Mouse (Mus musculus): Measurements from ENCODE around the gene Rft1. TPM values are rescaled to one million over a fixed set of nuclear protein-coding genes. Genes with fewer than 3 reads are reported as not detected.

Gene Rft1
- polyA plus RNA-seq (2015; fragmentation: Nextera tagmentation; extraction: Ambion mirVana) = 8.0 and 9.9 TPM in 2 replicates

GRCm38 (mm10) chr14:30653943-30654659 lies at the start of gene Rft1:
Rft1 (plus strand) TSS chr14:30654360.
- H3K4me2 ChIP-seq (replicated peaks) = peak within 1 kb of the TSS; percentile 58
- 1% methylated on average over 38 of the region's 38 CpGs for whole genome bisulfite sequencing
- H3K4me1 ChIP-seq = peaks cover 13% of the 10 kb centered on the region
- H3K36me3 ChIP-seq = no peaks in the 10 kb centered on the region
- peak within 1 kb of the TSS; percentile 85 for H3K27ac ChIP-seq (replicated peaks)
- no peaks in the 10 kb centered on the region for H3K9me3 ChIP-seq
- ATAC-seq (replicated peaks) = peak; percentile 92
- peak within 1 kb of the TSS; percentile 86 for H3K4me3 ChIP-seq
- peak within 1 kb of the TSS; percentile 99 for H3K9ac ChIP-seq (replicated peaks)
- no peaks in the 10 kb centered on the region for H3K27me3 ChIP-seq

- Histone ChIP-seq H3K4me3 (no peak overlapping the region), H3K27ac (replicated peaks) (no peak overlapping the region), H3K9ac (replicated peaks) (no peak overlapping the region), H3K9me3 (no peaks in the 10 kb centered on the region), H3K27me3 (no peaks in the 10 kb centered on the region), H3K4me2 (replicated peaks) (no peak overlapping the region), H3K4me1 (no peaks in the 10 kb centered on the region), H3K36me3 (no peaks in the 10 kb centered on the region)
- 86% methylated on average over 5 of the region's 5 CpGs for WGBS
- ATAC-seq (replicated peaks) = no peak
These were observed 47.3 kb upstream of the Rft1 start for GRCm38 (mm10) chr14:30606817-30607216.

GRCm38 (mm10) chr14:30607696-30608095 lies 46.5 kb upstream of the Rft1 start:
- Histone ChIP-seq H3K4me1 (no peaks in the 10 kb centered on the region), H3K9me3 (no peaks in the 10 kb centered on the region), H3K9ac (replicated peaks) (no peak overlapping the region), H3K4me3 (no peak overlapping the region), H3K27me3 (no peaks in the 10 kb centered on the region), H3K36me3 (no peaks in the 10 kb centered on the region), H3K27ac (replicated peaks) (no peak overlapping the region), H3K4me2 (replicated peaks) (no peak overlapping the region)
- WGBS = 83% methylated on average over 4 of the region's 4 CpGs
- ATAC-seq (replicated peaks) = no peak

GRCm38 (mm10) chr14:30608176-30608575 lies 46.0 kb upstream of the Rft1 start:
- Histone ChIP-seq H3K27ac (replicated peaks) (no peak overlapping the region), H3K9me3 (no peaks in the 10 kb centered on the region), H3K4me2 (replicated peaks) (no peak overlapping the region), H3K36me3 (no peaks in the 10 kb centered on the region), H3K4me3 (no peak overlapping the region), H3K4me1 (no peaks in the 10 kb centered on the region), H3K27me3 (no peaks in the 10 kb centered on the region), H3K9ac (replicated peaks) (no peak overlapping the region)
- ATAC-seq (replicated peaks) = no peak
- 93% methylated on average over 6 of the region's 6 CpGs for WGBS

GRCm38 (mm10) chr14:30609499-30609898 lies 44.7 kb upstream of the Rft1 start:
- Histone ChIP-seq H3K9ac (replicated peaks) (no peak overlapping the region), H3K4me1 (no peaks in the 10 kb centered on the region), H3K4me2 (replicated peaks) (no peak overlapping the region), H3K9me3 (no peaks in the 10 kb centered on the region), H3K4me3 (no peak overlapping the region), H3K27ac (replicated peaks) (no peak overlapping the region), H3K36me3 (no peaks in the 10 kb centered on the region), H3K27me3 (no peaks in the 10 kb centered on the region)
- no peak for ATAC-seq (replicated peaks)
- 86% methylated on average over 3 of the region's 3 CpGs for WGBS

GRCm38 (mm10) chr14:30610304-30610703 lies 43.9 kb upstream of the Rft1 start:
- no peaks in the 10 kb centered on the region for H3K4me1 ChIP-seq
- no peak overlapping the region for H3K4me2 ChIP-seq (replicated peaks)
- no peak overlapping the region for H3K9ac ChIP-seq (replicated peaks)
- H3K27me3 ChIP-seq = no peaks in the 10 kb centered on the region
- no peak overlapping the region for H3K4me3 ChIP-seq
- no peak for ATAC-seq (replicated peaks)
- no peaks in the 10 kb centered on the region for H3K9me3 ChIP-seq
- H3K27ac ChIP-seq (replicated peaks) = no peak overlapping the region
- WGBS = 82% methylated on average over 2 of the region's 2 CpGs
- H3K36me3 ChIP-seq = no peaks in the 10 kb centered on the region

GRCm38 (mm10) chr14:30610940-30611339 lies 43.2 kb upstream of the Rft1 start:
- WGBS = 87% methylated on average over 3 of the region's 3 CpGs
- Histone ChIP-seq H3K4me3 (no peak overlapping the region), H3K4me1 (no peaks in the 10 kb centered on the region), H3K9ac (replicated peaks) (no peak overlapping the region), H3K27ac (replicated peaks) (no peak overlapping the region), H3K9me3 (no peaks in the 10 kb centered on the region), H3K27me3 (no peaks in the 10 kb centered on the region), H3K4me2 (replicated peaks) (no peak overlapping the region), H3K36me3 (no peaks in the 10 kb centered on the region)
- no peak for ATAC-seq (replicated peaks)

GRCm38 (mm10) chr14:30612523-30612922 lies 41.6 kb upstream of the Rft1 start:
- H3K4me1 ChIP-seq = no peaks in the 10 kb centered on the region
- ATAC-seq (replicated peaks) = no peak
- 16% methylated on average over 7 of the region's 7 CpGs for WGBS
- H3K27me3 ChIP-seq = no peaks in the 10 kb centered on the region
- H3K9ac ChIP-seq (replicated peaks) = no peak overlapping the region
- no peaks in the 10 kb centered on the region for H3K9me3 ChIP-seq
- no peak overlapping the region for H3K4me3 ChIP-seq
- H3K36me3 ChIP-seq = no peaks in the 10 kb centered on the region
- no peak overlapping the region for H3K27ac ChIP-seq (replicated peaks)
- H3K4me2 ChIP-seq (replicated peaks) = no peak overlapping the region

- no peak overlapping the region for H3K9ac ChIP-seq (replicated peaks)
- ATAC-seq (replicated peaks) = no peak
- 91% methylated on average over 2 of the region's 2 CpGs for WGBS
These were observed 41.0 kb upstream of the Rft1 start for GRCm38 (mm10) chr14:30612962-30613715.

GRCm38 (mm10) chr14:30616751-30617150 lies 37.4 kb upstream of the Rft1 start:
- Histone ChIP-seq H3K9ac (replicated peaks) (no peak overlapping the region), H3K9me3 (no peaks in the 10 kb centered on the region), H3K4me3 (no peak overlapping the region), H3K27ac (replicated peaks) (no peak overlapping the region), H3K27me3 (no peaks in the 10 kb centered on the region), H3K4me1 (no peaks in the 10 kb centered on the region), H3K36me3 (no peaks in the 10 kb centered on the region), H3K4me2 (replicated peaks) (no peak overlapping the region)
- ATAC-seq (replicated peaks) = no peak
- WGBS = 75% methylated on average over 2 of the region's 2 CpGs

More at GRCm38 (mm10) chr14:30612962-30613715, 41.0 kb upstream of the Rft1 start:
- H3K9me3 ChIP-seq = no peaks in the 10 kb centered on the region
- no peak overlapping the region for H3K4me3 ChIP-seq
- H3K27ac ChIP-seq (replicated peaks) = no peak overlapping the region
- no peak overlapping the region for H3K4me2 ChIP-seq (replicated peaks)
- H3K36me3 ChIP-seq = no peaks in the 10 kb centered on the region
- no peaks in the 10 kb centered on the region for H3K27me3 ChIP-seq
- no peaks in the 10 kb centered on the region for H3K4me1 ChIP-seq

GRCm38 (mm10) chr14:30618746-30619275 lies 35.3 kb upstream of the Rft1 start:
- Histone ChIP-seq H3K9ac (replicated peaks) (no peak overlapping the region), H3K4me3 (no peak overlapping the region), H3K9me3 (no peaks in the 10 kb centered on the region), H3K27ac (replicated peaks) (no peak overlapping the region), H3K27me3 (no peaks in the 10 kb centered on the region), H3K4me2 (replicated peaks) (no peak overlapping the region), H3K4me1 (no peaks in the 10 kb centered on the region), H3K36me3 (no peaks in the 10 kb centered on the region)
- 91% methylated on average over 2 of the region's 2 CpGs for WGBS
- no peak for ATAC-seq (replicated peaks)

GRCm38 (mm10) chr14:30619982-30620578 lies 34.1 kb upstream of the Rft1 start:
- H3K9ac ChIP-seq (replicated peaks) = no peak overlapping the region

More at GRCm38 (mm10) chr14:30619982-30620578, 34.1 kb upstream of the Rft1 start:
- no peak for ATAC-seq (replicated peaks)
- WGBS = 82% methylated on average over 7 of the region's 7 CpGs
- Histone ChIP-seq H3K9me3 (no peaks in the 10 kb centered on the region), H3K27ac (replicated peaks) (no peak overlapping the region), H3K4me1 (peaks cover 4% of the 10 kb centered on the region; the same call in 1 of the 2 replicates), H3K4me2 (replicated peaks) (no peak overlapping the region), H3K4me3 (no peak overlapping the region), H3K36me3 (no peaks in the 10 kb centered on the region), H3K27me3 (no peaks in the 10 kb centered on the region)

All from forebrain, embryonic 15.5 days (tissue).